Mouse (Mus musculus): ENCODE measurements around the gene Cd72.

DNA sequence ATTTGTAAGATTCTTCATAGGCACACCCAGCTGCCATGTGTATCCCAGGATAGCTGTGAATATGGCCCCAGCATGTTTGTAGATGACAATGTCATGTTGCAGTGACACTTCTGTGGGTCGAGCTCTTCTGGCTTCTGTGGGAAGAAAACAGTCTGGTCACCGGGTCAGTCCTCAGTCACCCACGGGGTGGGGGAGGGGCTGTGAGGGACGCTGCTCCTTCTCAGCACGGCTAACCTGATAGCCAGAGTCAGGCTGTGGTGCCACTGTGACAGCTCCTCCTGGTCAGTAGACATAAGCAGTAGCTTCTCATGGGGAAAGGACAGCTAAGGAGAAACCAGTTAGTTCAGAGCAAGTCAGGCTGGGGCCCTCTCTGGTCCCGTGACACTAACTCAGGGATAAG lies 42.2 kb upstream of the Cd72 start:
- no peak for TF ChIP-seq GATA1 (IDR thresholded peaks at IDR 0.05; ENCODE audit: borderline replicate concordance, low read length)
- no peak for TF ChIP-seq FLI1 (IDR thresholded peaks at IDR 0.05; ENCODE audit: low read length)
